Mouse (Mus musculus) heart, adult 18-20 months (tissue): ENCODE data around the gene Gm49673. TPM values are rescaled to one million over a fixed set of nuclear protein-coding genes. Genes with fewer than 3 reads are reported as not detected.
"Not testable (repeated sequence)": the region's sequence is repeated elsewhere in the genome, so short reads cannot be mapped to it uniquely, and the experiment has no call there.

Source experiments
- DNase-seq, 2 experiments: peaks; one replicate each; pipeline ENCODE4 v3.0.0; 2021 to 2022; ENCODE audit warnings: mixed read lengths in 1 of 2
- long read RNA-seq, 2 experiments: library from polyadenylated mRNA; stranded (forward); transcript quantifications; one replicate each; pipeline ENCODE4 v2.0.0; 2021
- total RNA-seq, 2 experiments: library from RNA; stranded (reverse); gene quantifications; 2 replicates each; pipeline ENCODE4 v1.2.3; 2021

The Gm49673 gene
- not detected for total RNA-seq
- long read RNA-seq, experiment 1, partial matches to known transcripts = 40 of 47 reads
- long read RNA-seq, experiment 1, other reads (novel, unspliced or antisense) = 7 of 47 reads
- long read RNA-seq, experiment 2, partial matches to known transcripts = 45 of 46 reads
- long read RNA-seq, experiment 2, other reads (novel, unspliced or antisense) = 1 of 46 reads

GRCm38 (mm10) chr17:8147439-8148316 is at the start of gene Gm49673, which contains the start of gene Rnaset2a:
Gene Gm49673 (minus strand): TSS chr17:8147788.
Gene Rnaset2a (minus strand): TSS chr17:8148097.
- DNase-seq = peak; percentile 48 to 59

- DNase-seq = no peak
Observed at GRCm38 (mm10) chr17:8195685-8196376, 48.2 kb upstream of the Gm49673 start.

DNA sequence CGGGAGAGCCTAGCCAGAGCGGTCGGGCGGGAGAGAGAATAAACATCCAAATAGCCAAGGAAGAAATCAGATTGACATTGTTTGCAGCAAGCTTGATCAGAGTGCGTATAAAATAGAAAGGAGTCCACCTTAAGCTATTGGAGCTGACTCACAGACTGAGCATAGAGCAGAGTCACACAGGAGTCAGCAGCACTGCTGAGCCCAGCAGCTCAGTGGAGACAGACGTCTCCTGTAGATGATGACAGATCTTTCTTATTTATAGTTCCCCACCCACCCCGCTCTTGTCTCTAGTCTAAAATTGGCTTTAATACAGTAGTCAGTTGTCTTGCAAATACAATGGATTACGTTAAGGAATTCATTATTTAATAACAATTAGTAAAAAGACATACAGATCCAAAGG is 46.1 kb upstream of the Gm49673 start:
- no peak for DNase-seq

DNA sequence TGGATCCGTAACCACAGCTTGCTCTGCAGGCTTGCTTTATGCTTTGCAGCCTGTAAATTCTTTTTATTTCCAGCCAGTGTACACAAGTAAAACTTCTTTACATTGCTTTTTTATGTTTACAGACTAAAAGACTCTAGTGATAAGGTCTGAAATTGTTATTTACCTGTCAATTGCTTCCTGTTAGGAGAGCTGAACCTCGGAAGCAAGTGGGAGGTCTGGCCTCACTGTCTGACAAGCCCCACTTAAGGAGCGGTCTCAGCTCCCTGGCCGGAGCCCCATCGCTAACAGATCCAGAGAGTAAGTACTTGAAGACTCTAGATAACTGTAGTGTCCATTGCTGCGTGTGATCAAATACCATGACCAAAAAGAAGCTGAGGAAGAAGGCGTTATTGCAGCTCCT is 36.6 kb upstream of the Gm49673 start:
- no peak for DNase-seq

GRCm38 (mm10) chr17:8183815-8184214 is 36.2 kb upstream of the Gm49673 start:
- peak; percentile 15 to 21 for DNase-seq

- DNase-seq = no peak
Observed at GRCm38 (mm10) chr17:8177090-8177489, 29.5 kb upstream of the Gm49673 start.

DNA sequence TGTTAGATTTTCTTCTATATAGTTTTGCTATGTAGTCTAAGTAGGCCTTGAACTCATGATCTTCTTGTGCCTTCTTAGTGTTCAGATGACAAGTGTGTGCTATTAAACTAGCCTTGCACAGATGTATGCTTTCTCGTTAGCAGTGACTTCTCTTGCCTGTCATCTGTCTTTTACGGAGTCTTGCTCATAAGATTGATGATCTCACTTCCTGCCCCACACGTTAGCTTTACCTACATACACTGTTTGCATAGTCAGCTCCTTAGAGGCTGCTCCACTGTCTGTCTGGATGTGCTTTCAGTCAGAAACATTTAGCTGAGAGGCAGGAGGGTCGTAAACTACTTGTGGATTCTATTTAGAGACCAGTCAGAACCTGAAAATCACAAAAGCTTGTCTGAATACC is 23.5 kb upstream of the Gm49673 start:
- no peak for DNase-seq

- no peak for DNase-seq
Observed at GRCm38 (mm10) chr17:8170331-8170730, 22.7 kb upstream of the Gm49673 start.

GRCm38 (mm10) chr17:8167436-8167835 is 19.8 kb upstream of the Gm49673 start:
- DNase-seq = peak; percentile 29 to 52

- not testable (repeated sequence) for DNase-seq
Observed at GRCm38 (mm10) chr17:8166454-8166853, 18.9 kb upstream of the Gm49673 start.

DNA sequence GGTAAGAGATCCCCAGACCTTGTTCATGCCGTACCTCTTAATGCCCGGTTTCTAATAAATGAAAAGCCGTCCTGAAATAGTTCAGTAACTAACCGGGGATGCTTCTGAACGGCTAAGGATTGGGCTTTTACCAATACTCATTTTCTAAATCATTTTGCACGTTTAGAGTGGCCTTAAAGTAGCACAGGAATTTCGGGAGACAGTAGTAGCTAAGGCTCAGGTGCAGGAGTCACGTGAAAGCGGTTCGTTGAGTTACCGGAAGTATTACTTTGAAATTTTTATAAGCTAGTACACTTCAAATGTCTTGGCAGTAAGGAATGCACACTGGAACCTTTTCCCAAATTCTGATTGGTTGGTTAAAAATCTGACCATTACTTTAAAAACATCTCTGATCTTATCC is 18.4 kb upstream of the Gm49673 start:
- DNase-seq = not testable (repeated sequence)

GRCm38 (mm10) chr17:8165608-8165945 is 18.0 kb upstream of the Gm49673 start:
- DNase-seq = peak; percentile 43 to 57

DNA sequence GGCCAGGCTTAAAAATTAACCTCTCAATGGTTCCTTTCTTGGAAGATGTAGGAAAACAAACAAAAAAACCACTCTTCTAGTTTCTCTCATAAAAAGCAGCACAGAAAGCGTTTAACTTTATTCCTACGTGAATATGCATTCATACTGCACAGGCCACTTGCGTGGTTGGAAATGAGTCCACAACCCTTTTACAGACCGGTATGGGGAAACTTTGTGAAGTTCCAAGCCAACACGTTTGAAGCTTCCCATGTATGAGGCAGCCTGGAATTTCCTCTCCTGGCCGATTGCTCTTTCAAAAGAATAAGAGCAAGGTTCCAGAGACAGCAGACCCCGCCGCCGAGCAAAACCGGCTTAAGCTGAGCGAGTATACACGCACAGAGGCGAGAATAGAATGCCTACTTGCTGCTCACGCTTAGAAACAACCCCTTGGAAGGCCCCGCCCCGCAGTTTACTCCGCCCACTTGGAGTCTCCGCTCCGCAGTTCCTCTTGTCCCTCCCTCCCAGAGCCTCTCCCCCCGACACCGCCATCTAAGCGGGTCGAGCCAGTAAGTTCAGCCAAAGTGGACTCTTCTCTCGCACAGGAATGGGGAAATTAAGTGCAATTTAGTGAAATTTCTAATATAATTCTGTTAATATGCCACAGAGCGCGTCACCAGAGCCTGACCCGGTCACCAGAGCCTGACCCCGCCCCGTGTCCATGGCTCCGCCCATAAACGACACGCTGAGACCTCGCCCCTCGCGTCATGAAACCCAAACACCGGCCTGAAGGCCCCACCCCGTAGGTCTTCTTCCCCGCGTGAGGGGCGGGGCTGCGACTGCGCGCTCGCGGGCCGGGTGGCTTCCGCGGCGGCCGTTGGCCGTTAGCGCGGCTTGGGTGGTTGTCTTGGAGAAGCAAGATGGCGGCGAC is 17.4 kb upstream of the Gm49673 start, which contains the start of gene Fgfr1op:
Gene Fgfr1op, plus strand, starts transcription at position 801 of the 907 bp plus-strand sequence.
- DNase-seq = peak; percentile 72 to 91

DNA sequence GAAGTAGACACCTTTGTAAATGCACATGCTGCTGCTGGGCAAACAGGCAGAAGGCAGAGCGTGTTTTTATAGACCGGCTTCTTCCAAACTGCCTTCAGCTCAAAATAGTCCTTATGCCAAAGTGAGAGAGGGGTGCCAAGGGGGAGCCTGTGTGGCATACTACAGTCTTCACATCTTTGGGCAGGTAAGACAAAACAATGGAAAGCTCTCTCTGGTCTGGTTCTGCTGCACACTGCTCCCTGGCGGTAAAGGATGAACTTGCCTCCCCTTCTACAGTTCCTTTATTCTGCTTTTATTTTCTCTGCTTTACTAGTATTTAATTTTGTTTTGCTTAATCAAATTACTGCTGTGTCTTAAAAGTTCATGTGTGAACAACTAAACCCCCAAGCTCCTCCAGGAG is 13.4 kb upstream of the Gm49673 start:
- peak; percentile 28 to 54 for DNase-seq

DNA sequence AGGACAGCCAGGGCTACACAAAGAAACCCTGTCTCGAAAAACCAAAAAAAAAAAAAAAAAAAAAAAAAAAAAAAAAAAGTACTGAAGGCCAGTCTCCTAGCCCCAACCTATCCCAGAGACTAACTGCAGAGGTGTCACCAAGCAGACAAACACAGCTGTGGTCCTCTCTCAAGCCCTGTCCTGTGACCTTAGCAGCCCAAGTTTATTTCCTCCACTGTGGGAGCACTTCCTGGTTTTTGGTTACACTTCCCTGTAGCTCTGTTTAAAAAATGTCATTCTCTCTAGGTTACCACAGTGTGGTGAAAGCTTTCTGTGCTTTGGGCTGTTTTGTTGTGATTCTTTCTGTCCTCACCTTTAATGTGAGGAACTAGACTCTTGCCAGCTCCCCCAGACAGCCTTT is 11.0 kb upstream of the Gm49673 start:
- DNase-seq = not testable (repeated sequence)

GRCm38 (mm10) chr17:8155982-8156381 is 8.4 kb upstream of the Gm49673 start:
- not testable (repeated sequence) for DNase-seq

DNA sequence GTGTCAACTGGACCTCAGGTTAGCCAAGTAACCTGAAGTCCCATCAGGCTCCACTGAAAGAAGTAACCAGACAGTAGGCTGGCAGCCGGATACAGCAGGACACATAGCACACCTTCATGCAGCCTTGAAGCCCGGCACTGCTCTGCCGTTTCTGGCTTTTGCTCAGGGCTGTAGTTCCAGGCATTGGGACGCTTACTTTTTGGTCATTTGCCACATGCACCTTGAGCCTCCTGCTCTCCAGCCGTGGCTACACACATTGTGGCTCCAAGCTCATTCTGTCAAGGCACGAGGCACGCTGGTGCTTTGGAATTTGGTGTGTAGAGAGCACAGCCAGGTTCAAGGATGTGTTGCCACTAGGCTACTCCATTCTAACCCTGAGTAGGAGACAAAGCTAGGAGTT is 7.4 kb upstream of the Gm49673 start:
- DNase-seq = not testable (repeated sequence)

GRCm38 (mm10) chr17:8146931-8147330 is 657 bp downstream of the Gm49673 start:
- DNase-seq = peak in 1 of 2 experiments; percentile 33

DNA sequence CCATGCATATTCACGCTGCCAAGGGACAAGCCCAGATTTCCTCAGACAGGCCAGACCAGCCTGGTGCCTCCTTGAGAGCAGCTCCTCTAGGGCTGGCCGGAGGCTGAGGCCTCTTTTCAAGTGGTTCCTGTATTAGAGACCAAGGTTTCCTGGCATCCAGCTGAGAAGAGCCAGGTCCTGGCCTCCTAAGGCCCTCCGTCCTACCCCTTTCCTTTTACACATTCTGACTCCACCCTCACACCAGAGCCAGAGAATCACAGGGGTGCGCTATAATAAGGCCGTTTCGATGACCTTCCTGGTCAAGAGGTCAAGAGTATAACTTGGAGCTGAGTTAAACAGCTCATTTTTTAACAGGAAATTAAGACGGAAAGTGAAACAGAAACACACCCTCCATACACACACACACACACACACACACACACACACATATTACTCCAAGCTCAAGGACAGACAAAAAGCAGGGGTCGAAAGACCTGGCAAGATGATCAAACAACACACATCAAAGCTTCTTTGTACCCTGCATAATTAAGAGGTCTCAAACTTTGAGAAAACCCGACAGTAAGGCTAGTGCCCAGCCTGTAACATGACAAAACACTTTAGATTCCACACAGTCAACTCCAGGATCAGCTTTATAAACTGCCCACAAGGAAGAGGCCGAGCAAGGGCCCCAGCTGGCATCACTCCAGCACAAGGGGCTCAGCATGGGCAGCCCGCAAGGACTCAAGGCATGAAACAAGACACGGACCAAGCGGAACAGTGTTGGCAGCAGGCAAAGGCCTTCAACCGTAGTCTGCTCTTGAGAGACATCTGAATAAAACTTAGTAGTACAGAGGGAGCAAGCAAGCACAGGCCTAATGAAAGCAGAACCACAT is 3.5 kb downstream of the Gm49673 start:
- DNase-seq = peak; percentile 61 to 76

DNA sequence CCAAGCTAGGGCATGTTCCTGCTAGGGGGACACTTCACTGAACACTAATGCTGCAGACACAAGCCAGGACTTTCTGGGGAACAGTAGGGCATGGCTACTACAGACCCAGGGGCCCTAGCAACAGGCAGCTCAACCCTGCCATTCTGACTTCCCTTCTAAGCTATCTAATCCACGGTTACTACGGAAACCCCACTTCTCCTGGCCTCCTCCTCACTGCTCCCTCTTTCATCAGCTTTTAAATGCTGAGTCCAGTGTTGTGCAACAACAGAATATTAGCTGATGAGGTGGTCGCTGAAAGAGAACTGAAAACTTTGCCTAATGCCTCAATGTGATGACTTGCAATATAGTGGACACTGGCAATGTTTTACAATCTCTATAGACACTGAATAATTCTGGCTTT is 7.4 kb downstream of the Gm49673 start:
- peak in 1 of 2 experiments; percentile 31 for DNase-seq

- not testable (repeated sequence) for DNase-seq
Observed at GRCm38 (mm10) chr17:8138116-8138515, 9.5 kb downstream of the Gm49673 start.
